Mouse (Mus musculus): Measurements from ENCODE around the gene Gm20503.

DNA sequence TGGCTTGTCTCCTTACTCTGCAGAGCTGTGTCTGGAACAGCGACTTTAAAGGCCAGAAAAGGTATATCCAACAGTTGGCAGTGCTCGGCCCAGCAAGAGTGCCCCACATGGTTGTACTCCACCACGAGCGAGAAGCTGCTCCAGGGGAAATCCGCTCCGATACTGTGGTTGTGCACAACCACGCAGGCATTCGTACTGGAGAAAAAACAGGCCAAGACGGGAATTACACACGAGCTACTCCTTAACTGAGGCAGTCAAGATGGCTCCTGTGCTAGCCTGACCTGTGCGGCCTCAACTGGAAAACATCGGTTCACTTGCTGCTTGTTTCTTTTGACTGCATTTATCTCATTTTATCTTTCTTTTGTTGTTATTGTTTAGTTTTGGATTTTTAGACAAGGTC, 59.5 kb downstream of the Gm20503 start:
- TF ChIP-seq CTCF (conservative IDR thresholded peaks at IDR 0.05; ENCODE audit: low read length) (no peak), NANOG (IDR thresholded peaks at IDR 0.05; ENCODE audit: borderline replicate concordance, low read length) (no peak), POU5F1 (IDR thresholded peaks at IDR 0.05; ENCODE audit: borderline replicate concordance, low read length) (no peak)

All from E14TG2a.4 (cell line).